Mouse (Mus musculus) layer of hippocampus, adult 9-10 months (tissue): Measurements from ENCODE around the gene Zfp84.
A peak's percentile ranks its signal among the peaks of the same experiment; 100 is the strongest.

ENCODE experiments used
- DNase-seq: peaks from one replicate; pipeline ENCODE4 v3.0.0; 2022; ENCODE audit warnings: low spot score

Gene Zfp84

DNA sequence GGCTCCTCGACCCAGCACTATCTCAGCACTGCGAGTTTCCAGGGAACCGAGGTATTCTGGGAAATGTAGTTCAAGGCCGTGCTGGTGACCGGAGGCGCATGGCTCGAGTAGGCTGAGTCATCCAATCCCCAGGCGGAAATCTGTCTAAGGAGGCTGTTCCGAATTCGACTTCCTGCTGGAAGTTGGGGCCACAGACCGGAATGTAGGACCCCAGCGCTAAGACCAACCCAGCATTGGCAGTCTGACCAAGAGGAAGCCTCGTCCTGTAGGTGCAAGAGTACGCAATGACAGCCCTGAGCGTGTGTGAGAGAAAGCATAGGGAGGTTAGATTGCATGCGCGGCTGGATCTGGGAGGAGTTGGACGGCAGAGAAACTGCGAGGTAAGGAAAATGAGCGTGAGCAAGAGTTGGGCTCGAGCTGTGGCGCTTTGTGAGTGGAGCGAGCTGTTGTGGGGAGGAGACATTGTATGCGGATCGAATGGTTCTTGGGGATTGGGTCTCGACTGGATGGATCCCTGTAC is 47.6 kb downstream of the Zfp84 start, which contains the start of gene Zfp790:
Zfp790 (plus strand) TSS at position 205 of the 520 bp plus-strand sequence.
- DNase-seq: peak; percentile 83

DNA sequence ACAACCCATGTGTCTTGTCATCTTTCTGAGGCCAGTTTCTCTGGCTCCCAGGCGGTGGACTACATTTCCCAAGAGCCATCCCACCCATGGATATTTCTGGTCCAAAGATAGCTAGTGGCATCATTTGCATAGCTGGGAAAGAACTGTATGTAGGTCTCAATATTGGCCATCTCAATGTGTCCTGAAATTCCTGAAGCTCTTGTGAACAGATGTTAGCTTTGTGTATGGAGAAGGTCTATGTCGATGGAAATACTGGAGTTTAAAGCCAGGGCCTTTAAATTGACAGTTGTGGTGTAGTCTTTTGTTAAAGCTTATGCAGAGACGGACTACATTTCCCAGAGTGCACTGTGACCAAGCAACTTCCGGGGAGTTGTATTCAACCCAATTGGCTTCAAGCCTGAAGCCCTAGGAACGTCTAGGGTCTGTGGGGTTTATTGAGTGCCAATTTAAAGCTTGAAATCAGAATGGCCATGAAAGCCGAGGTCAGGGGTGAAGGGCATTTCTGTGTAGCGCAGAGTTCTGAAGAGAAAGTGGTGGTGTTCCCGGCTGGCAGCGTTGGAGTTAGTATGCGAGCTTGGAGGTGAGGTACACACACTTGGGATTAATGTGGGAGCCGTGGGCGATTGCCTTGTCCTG is 50.4 kb downstream of the Zfp84 start:
- DNase-seq: peak; percentile 71

- DNase-seq: no peak
These were observed 59.6 kb downstream of the Zfp84 start for GRCm38 (mm10) chr7:29828001-29828400.
